Mouse (Mus musculus) erythroid progenitor cell, adult 5-6 weeks (primary cell): Measurements from ENCODE around the gene Zranb3. TPM values are rescaled to one million over a fixed set of nuclear protein-coding genes. Genes with fewer than 3 reads are reported as not detected.

Experiments used
- ATAC-seq: replicated peaks from 2 replicates; pipeline ENCODE4 v1.8.0; 2016; ENCODE audit warnings: moderate number of reproducible peaks, mild to moderate bottlenecking, moderate TSS enrichment, inconsistent platforms; ENCODE audit not compliant: poor library complexity, low FRiP score, severe bottlenecking
- total RNA-seq, 2 experiments: library from RNA; stranded (forward) in 1 of 2; stranded (reverse) in 1 of 2; fragments of 150-400 nt in 1 of 2; fragments of 186-747, 209-891 nt in 1 of 2; gene quantifications; 2 replicates each; pipeline versions ENCODE4 v1.2.3 to v1.2.4; 2015 to 2017; ENCODE audit warnings: low replicate concordance in 2 of 2

The Zranb3 gene
- total RNA-seq, 2 experiments from 2014 or later, result 19.7 to 27.8 TPM

DNA sequence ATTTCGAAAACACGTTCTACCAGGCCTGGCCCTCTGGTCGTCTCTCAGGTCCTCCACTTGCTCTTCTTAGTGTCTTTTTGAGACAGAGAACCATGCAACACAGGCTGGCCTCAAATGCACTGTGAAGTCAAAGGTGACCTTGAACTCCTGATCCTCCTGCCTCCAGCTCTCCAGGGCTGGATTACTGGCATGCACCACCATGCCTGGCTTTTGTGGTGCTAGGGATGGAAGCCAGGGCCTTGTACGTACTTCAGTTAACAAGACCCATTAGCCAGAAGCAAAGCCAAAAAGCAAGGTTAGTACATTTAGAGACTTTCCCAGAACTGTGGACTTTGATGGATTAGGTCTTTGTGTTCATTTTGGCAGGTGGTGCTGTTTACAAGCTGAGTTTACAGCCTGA lies 150.6 kb downstream of the Zranb3 start:
- ATAC-seq, result no peak

GRCm38 (mm10) chr1:127948748-127949147 lies 154.1 kb downstream of the Zranb3 start:
- no peak for ATAC-seq

DNA sequence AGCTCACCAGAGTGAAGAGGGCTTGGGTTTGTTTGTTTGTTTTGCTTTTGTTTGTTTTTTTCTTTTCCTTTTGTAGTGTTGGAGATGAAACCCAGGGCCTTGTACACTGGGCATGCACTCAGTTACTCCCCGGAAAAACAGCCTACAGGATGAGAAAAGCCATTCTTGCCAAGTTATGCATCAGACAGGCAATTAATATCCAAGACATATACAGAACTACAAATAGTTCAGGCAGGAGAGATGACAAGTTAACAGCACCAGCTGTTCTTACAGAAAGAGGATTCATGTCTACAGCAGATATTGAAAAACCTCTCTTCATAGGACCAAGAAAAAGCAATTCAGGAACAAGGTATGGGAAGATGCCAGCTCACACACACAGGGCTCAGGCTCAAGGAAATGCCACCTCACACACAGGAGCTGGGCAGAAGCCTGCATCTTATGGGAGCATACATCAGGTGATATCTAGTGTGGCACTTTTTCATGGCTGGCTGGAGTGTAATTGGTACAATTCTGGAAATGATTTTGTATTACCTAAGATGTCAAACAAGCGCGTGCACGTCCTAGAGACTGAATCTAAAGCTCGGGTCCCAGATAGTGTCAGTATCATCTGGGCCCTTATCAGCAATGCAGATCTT lies 156.1 kb downstream of the Zranb3 start:
- ATAC-seq, result no peak

- ATAC-seq, result no peak
Measured at GRCm38 (mm10) chr1:127945696-127946575, 156.9 kb downstream of the Zranb3 start.

GRCm38 (mm10) chr1:127943516-127943915 lies 159.3 kb downstream of the Zranb3 start:
- ATAC-seq, result no peak

DNA sequence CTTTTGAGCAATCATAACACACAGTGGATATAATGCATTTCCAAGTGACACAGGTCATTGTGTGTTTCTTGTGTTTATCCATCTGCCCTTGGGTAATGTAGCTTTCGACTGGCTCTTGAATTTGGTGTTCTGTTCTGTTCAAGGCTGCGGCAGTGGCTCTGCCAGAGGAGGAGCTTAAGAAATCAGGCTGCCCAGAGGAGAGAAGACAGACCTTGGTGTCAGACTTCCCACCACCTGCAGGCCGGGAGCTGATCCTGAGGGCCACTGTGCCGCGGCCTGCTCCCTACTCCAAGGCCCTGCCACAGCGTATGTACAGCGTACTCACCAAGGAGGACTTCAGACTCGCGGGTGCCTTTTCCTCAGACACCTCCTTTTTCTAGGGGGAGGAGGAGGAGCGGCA lies 160.6 kb downstream of the Zranb3 start:
- no peak for ATAC-seq

GRCm38 (mm10) chr1:127937277-127937676 lies 165.6 kb downstream of the Zranb3 start:
- ATAC-seq, result no peak

GRCm38 (mm10) chr1:127934322-127934721 lies 168.5 kb downstream of the Zranb3 start:
- ATAC-seq, result no peak

DNA sequence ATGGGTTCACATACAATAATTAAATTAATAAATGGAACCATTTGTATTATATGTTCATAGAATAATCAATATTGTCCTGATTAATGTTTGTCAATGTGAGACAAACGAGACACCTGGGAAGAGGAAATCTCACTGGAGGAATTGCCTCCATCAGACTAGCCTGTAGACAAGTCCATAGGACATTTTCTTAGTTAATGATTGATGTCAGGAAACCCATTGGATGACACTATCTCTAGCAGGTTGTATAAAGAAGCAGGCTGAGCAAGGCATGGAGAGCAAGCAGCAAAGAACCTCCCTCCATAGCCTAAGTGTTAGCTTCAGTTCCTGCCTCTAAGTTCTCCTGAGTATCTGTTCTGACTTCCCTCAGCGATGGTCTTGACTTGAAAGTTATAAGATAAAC lies 169.4 kb downstream of the Zranb3 start:
- no peak for ATAC-seq

GRCm38 (mm10) chr1:127915802-127916201 lies 187.0 kb downstream of the Zranb3 start:
- no peak for ATAC-seq

GRCm38 (mm10) chr1:127915316-127915715 lies 187.5 kb downstream of the Zranb3 start:
- no peak for ATAC-seq

DNA sequence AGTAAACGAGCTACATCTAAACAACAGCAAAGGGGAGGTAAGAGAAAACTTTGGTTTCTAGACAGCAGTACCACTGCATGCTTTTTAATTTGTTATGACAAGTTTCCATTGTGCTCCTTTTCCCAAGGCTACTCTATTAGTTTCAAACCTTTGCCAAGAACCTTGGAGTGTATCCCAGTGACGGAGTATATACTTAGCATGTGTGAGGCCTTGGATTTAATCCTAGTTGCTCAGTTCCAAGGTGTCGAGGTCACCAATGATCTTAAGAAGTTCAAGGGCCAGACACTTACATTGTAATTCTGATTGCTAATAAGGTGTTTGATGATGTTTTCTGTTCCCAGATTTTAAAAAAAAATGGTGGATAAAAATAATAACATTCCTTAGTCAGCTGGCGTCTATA lies 189.7 kb downstream of the Zranb3 start:
- no peak for ATAC-seq

GRCm38 (mm10) chr1:127904774-127905385 lies 198.0 kb downstream of the Zranb3 start:
- ATAC-seq, result no peak

Other genes with a start within 250 kb of the Zranb3 start
- not detected in 2 replicates for gene Map3k19, start 248.0 kb downstream of the Zranb3 start, total RNA-seq (2015; ENCODE audit: low replicate concordance)
- gene Map3k19, start 248.0 kb downstream of the Zranb3 start, total RNA-seq (2017; ENCODE audit: low replicate concordance), result 0.30 and 0.39 TPM in 2 replicates
- 7.9 and 20.5 TPM in 2 replicates for gene Rab3gap1, start 234.3 kb downstream of the Zranb3 start, total RNA-seq (2015; ENCODE audit: low replicate concordance)
- gene Rab3gap1, start 234.3 kb downstream of the Zranb3 start, total RNA-seq (2017; ENCODE audit: low replicate concordance), result 17.3 and 19.6 TPM in 2 replicates
- gene R3hdm1, start 254 bp upstream of the Zranb3 start, total RNA-seq (2015; ENCODE audit: low replicate concordance), result 261 and 269 TPM in 2 replicates
- gene R3hdm1, start 254 bp upstream of the Zranb3 start, total RNA-seq (2017; ENCODE audit: low replicate concordance), result 254 and 263 TPM in 2 replicates
- gene Ubxn4, start 140.9 kb upstream of the Zranb3 start, total RNA-seq (2015; ENCODE audit: low replicate concordance), result 10.1 and 13.4 TPM in 2 replicates
- gene Ubxn4, start 140.9 kb upstream of the Zranb3 start, total RNA-seq (2017; ENCODE audit: low replicate concordance), result 52.7 and 62.5 TPM in 2 replicates
- gene Lct, start 225.3 kb upstream of the Zranb3 start, total RNA-seq (2015; ENCODE audit: low replicate concordance), result 0.36 TPM in 1 of 2 replicates, not detected in the other
- gene Lct, start 225.3 kb upstream of the Zranb3 start, total RNA-seq (2017; ENCODE audit: low replicate concordance), result 0.26 TPM in 1 of 2 replicates, not detected in the other